Mouse (Mus musculus) cerebellum, adult 2 months (tissue): ENCODE results near the gene Cpn2.

Source experiments
- CTCF ChIP-seq: fragments of 200-500 bp; IDR thresholded peaks from 2 replicates; pipeline ENCODE4 v1.5.1; 2011; ENCODE audit warnings: low read depth, mild to moderate bottlenecking, control low read depth, low read length, moderate library complexity, borderline replicate concordance; ENCODE audit not compliant: insufficient read depth
- POLR2A ChIP-seq: fragments of 200-500 bp; IDR thresholded peaks from 2 replicates; pipeline ENCODE4 v1.6.1; 2011; ENCODE audit warnings: low read length, control low read depth, borderline replicate concordance; ENCODE audit not compliant: insufficient read depth

- TF ChIP-seq POLR2A (no peak), CTCF (no peak)
Observed at GRCm38 (mm10) chr16:30234077-30234476, 33.2 kb downstream of the Cpn2 start.
